Mouse (Mus musculus): ENCODE measurements around the gene Gm45785.

Gm45785 gene

DNA sequence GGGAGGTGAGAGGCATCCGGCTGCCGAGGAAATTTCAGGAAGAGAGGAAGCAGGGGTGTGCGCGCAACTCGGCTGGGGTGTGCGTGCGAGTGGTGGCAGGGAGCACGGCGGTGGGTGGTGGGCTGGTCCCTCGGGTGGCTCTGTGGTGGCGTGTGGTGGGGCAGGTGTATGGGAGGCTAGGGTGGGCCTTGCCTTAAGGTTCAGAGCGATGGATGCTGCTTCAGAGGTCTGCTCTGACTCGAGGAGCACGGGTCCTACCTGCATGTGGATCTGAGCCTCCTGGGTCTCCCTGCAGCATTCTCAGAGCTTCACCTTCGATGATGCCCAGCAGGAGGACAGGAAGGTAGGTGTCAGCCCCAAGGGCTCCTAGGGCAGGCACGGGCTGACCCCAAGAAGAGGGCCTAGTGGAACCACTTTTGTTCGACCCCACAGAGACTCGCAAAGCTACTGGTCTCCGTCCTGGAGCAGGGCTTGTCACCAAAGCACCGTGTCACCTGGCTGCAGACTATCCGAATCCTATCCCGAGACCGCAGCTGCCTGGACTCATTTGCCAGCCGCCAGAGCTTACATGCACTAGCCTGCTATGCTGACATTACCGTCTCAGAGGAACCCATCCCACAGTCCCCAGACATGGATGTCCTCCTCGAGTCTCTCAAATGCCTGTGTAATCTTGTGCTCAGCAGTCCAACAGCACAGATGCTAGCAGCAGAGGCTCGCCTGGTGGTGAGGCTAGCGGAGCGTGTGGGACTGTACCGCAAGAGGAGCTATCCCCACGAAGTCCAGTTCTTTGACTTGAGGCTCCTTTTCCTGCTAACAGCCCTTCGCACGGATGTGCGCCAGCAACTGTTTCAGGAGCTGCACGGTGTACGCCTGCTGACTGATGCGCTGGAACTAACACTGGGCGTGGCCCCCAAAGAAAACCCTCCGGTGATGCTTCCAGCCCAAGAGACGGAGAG, 1.7 kb upstream of the Gm45785 start, which contains the start of gene Bet1l:
Gene Bet1l, minus strand, starts transcription at position 28 of the 956 bp plus-strand sequence.
- peak; percentile 17 for DNase-seq (ENCODE audit: low spot score)

- DNase-seq (ENCODE audit: low spot score): peak; percentile 79
These were observed 836 bp upstream of the Gm45785 start, which contains the start of gene Ric8a for GRCm38 (mm10) chr7:140856785-140857549. Gene Ric8a, plus strand, starts transcription at chr7:140856957.

DNA sequence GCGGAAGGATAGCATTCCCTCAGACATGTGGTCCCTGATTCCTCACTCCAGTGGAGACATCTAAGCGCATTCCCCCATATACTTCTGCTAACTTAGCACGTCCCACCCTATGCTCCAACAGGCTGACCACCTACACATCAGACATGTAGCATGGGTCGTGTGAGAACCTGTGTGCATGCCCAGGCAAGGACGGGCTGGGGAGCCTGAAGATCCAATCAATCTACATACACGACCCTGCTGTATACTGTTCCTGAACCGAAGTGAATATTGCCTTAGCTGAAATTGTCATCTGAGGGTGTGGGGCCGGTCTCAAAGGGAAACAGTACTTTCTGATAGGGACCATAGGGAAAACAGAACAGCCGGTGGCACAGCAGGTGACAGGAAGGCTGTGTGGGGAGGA, 950 bp downstream of the Gm45785 start:
- no peak for DNase-seq (ENCODE audit: low spot score)

DNA sequence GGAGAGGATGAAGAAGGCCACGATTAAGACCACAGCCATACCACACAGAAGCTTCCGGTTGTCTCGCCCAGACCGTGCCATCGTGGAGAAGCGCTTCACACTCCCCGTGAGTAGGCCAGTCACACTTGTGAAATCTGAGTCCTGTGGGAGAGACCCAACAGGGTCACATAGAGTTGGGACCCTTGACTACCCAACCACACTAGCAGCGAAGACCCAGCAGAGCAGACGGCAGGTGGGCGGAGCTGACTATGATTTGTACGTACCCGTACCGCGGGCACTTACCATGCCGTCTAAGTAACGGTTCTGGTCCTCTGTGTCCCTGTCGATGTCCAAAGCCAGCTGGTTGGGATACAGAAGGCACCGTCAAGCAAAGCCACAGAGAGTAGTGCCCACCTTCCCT, 1.6 kb downstream of the Gm45785 start:
- DNase-seq (ENCODE audit: low spot score): no peak

GRCm38 (mm10) chr7:140853386-140853785, 2.7 kb downstream of the Gm45785 start:
- no peak for DNase-seq (ENCODE audit: low spot score)

DNA sequence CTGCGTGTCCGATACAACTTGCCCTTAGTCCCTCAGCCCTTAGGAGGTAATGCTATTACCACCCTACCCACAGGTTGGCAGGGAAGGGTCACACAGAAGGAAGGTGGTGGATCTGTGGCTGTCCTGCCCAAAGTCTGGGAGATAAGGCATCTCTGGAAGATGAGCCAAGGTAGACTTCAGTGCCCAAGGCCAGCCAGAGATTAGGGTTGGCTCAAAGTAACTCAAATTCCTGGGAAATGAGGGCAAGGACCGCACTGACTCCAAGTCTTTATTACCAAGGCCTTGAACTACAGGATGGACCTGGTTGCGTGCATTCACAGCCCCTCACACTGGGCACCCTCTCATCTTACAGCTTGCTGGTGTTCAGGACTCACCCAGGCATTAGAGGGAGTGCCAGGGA, 4.2 kb downstream of the Gm45785 start:
- no peak for DNase-seq (ENCODE audit: low spot score)

GRCm38 (mm10) chr7:140848591-140848990, 7.5 kb downstream of the Gm45785 start:
- DNase-seq (ENCODE audit: low spot score): no peak

- DNase-seq (ENCODE audit: low spot score): no peak
These were observed 8.2 kb downstream of the Gm45785 start, which contains the start of gene Odf3 for GRCm38 (mm10) chr7:140847755-140848580. Gene Odf3, plus strand, starts transcription at chr7:140847805.

DNA sequence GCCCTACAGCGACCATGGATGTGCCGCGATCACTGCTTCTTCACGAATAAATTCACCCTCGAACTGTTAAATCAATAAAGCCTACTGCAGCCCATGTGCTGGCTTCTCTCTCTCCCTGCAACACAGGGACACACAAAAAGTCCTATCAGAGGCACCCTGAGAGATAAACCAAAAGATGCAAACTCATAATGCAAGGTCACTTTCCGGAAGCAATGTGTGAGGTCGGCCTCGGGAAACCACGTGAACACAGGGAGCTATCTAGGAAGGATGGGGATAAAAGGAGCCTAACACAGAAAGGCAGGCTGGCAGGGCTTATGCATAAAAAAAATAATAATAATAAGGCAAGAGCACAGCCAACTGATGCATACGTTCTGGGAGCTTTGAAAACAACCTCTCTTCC, 9.5 kb downstream of the Gm45785 start:
- DNase-seq (ENCODE audit: low spot score): no peak

- no peak for DNase-seq (ENCODE audit: low spot score)
These were observed 10.4 kb downstream of the Gm45785 start for GRCm38 (mm10) chr7:140845683-140846082.

- DNase-seq (ENCODE audit: low spot score): peak; percentile 91
These were observed 11.0 kb downstream of the Gm45785 start, which contains the start of gene Scgb1c1 for GRCm38 (mm10) chr7:140844905-140845665. Gene Scgb1c1, plus strand, starts transcription at chr7:140845547.

GRCm38 (mm10) chr7:140843806-140844205, 12.3 kb downstream of the Gm45785 start:
- DNase-seq (ENCODE audit: low spot score): no peak

DNA sequence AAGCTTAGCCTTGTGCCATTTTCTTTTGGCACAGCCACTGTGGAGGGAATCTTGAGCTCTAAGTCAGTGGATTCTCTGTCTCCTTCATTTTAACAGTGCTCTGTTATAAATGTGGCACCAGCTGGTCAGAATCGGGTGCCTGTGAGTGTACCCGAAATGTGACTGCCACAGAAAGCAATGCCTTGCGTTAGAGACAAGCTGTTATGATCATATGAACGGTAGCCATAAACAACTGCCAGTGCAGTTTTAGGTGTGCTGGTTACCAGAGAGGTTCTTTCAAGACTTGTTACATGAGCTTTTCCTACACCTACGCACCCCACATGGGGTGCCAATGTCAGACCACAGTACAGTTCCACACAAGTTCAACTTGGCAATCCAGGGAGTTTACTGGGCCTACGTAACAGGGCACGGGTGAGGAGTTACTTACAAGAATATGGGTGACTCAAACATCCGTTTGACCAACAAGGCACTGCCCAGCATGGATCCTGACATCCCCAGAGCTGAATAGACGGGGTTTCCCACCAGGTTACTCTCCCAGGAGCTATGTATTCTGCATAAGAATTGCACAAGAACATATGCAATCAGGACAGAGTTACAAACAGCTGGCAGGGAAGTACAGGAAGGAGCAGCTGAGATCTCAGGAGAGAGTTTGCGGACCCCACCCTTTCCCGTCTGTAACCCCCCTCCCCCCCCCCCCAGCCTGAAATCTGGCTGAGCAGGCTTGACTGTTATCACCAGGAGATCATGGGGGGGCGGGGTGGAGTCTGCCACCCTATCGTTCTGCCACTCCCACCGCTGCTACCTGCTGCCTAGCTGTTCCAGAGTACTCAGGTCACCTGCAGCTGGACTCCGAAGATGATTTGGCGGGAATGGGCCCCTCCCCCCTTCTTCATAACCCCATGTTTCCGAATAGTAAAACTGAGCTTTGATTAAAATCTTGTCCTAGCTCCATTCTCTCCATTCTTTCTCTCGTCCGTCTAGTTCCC, 15.1 kb downstream of the Gm45785 start:
- no peak for DNase-seq (ENCODE audit: low spot score)

GRCm38 (mm10) chr7:140839556-140839955, 16.6 kb downstream of the Gm45785 start:
- no peak for DNase-seq (ENCODE audit: low spot score)

DNA sequence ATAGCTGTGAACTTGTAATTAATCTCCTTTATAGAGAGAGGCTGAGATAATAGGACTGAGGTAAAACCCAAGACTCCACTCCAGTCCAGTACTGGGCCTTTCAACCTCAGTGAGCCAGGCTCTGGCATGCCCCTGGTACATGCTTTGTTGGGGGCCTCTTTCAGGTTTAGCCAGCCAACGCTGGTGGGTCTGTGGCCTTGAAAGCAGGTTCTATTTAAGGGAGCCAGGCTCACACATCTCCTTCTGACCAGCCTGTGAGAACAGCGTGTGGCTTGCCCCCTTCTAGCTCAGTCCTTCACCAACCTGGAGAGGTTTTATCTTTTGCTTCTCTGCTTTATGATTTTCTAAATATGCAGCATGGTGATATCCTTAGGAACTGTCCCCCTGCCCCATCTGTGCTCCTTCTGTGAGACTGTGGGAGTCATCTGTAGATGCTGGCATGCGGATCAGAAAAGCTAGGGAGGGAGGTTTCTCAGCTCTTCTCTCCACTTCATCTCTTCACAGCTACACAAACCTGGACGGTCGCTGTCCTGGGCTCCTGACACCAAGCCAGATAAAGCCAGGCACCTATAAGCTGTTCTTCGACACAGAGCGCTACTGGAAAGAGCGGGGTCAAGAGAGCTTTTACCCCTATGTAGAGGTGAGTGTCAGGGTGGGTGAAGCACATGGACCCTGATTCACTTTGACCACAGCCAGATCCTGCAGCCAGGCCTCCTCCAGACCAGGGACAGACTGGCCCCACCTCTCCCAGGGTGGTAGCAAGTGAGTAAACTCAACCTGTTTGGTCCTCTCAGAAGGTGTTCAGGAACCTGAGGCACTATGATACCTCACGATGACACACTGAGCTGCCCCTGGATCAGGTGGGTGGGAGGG, 19.7 kb downstream of the Gm45785 start:
- DNase-seq (ENCODE audit: low spot score): no peak

DNA sequence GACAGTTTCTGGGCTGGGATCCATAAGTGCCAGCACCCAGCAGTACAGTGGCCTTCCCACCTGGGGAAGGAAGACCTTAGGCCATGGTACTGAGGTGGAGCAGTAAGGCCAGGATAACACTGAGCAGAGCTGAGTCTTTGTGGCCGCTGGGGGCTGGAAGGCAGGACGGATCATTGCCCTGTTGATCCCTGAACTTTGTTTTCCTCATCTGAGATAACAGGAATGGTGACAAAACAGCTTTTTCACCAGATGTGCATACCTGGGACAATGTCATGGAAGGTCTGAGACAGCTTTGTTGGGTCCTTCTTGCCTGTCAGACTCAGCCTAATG, 20.4 kb downstream of the Gm45785 start:
- DNase-seq (ENCODE audit: low spot score): no peak

GRCm38 (mm10) chr7:140834968-140835757, 21.0 kb downstream of the Gm45785 start, which contains the start of gene Urah:
Gene Urah, plus strand, starts transcription at chr7:140835018.
- no peak for DNase-seq (ENCODE audit: low spot score)

- no peak for DNase-seq (ENCODE audit: low spot score)
These were observed 22.8 kb downstream of the Gm45785 start for GRCm38 (mm10) chr7:140833341-140833740.

Data from retina, embryonic 14.5 days (tissue).